Mouse (Mus musculus): ENCODE data around the gene Pip4k2a.
"Not testable (repeated sequence)": the region's sequence is repeated elsewhere in the genome, so short reads cannot be mapped to it uniquely, and the experiment has no call there.

The Pip4k2a gene

GRCm38 (mm10) chr2:18998054-18998478 is at the start of gene Pip4k2a, which contains the start of gene 4930426L09Rik:
Pip4k2a (minus strand) TSS chr2:18998126.
4930426L09Rik (plus strand) TSS chr2:18998343.
- peak; percentile 56 for DNase-seq (ENCODE audit: low read depth)

- DNase-seq (ENCODE audit: low read depth) = no peak
These were observed 40.1 kb upstream of the Pip4k2a start for GRCm38 (mm10) chr2:19037907-19038570.

GRCm38 (mm10) chr2:19037430-19037829 is 39.5 kb upstream of the Pip4k2a start:
- no peak for DNase-seq (ENCODE audit: low read depth)

GRCm38 (mm10) chr2:19024807-19025206 is 26.9 kb upstream of the Pip4k2a start:
- DNase-seq (ENCODE audit: low read depth) = no peak

- no peak for DNase-seq (ENCODE audit: low read depth)
These were observed 20.1 kb upstream of the Pip4k2a start for GRCm38 (mm10) chr2:19018034-19018433.

GRCm38 (mm10) chr2:19016839-19017238 is 18.9 kb upstream of the Pip4k2a start:
- no peak for DNase-seq (ENCODE audit: low read depth)

GRCm38 (mm10) chr2:19016348-19016747 is 18.4 kb upstream of the Pip4k2a start:
- no peak for DNase-seq (ENCODE audit: low read depth)

GRCm38 (mm10) chr2:19011443-19011842 is 13.5 kb upstream of the Pip4k2a start:
- no peak for DNase-seq (ENCODE audit: low read depth)

- DNase-seq (ENCODE audit: low read depth) = not testable (repeated sequence)
These were observed 12.6 kb upstream of the Pip4k2a start for GRCm38 (mm10) chr2:19010541-19010940.

GRCm38 (mm10) chr2:19007580-19007979 is 9.7 kb upstream of the Pip4k2a start:
- no peak for DNase-seq (ENCODE audit: low read depth)

- DNase-seq (ENCODE audit: low read depth) = no peak
These were observed 8.2 kb upstream of the Pip4k2a start for GRCm38 (mm10) chr2:19006124-19006523.

- no peak for DNase-seq (ENCODE audit: low read depth)
These were observed 6.9 kb upstream of the Pip4k2a start for GRCm38 (mm10) chr2:19004801-19005200.

GRCm38 (mm10) chr2:18999395-18999794 is 1.5 kb upstream of the Pip4k2a start:
- no peak for DNase-seq (ENCODE audit: low read depth)

GRCm38 (mm10) chr2:18997387-18997971 is 447 bp downstream of the Pip4k2a start:
- no peak for DNase-seq (ENCODE audit: low read depth)

- no peak for DNase-seq (ENCODE audit: low read depth)
These were observed 1.3 kb downstream of the Pip4k2a start for GRCm38 (mm10) chr2:18996451-18997211.

GRCm38 (mm10) chr2:18992512-18993510 is 5.1 kb downstream of the Pip4k2a start:
- DNase-seq (ENCODE audit: low read depth) = no peak

- DNase-seq (ENCODE audit: low read depth) = no peak
These were observed 9.0 kb downstream of the Pip4k2a start for GRCm38 (mm10) chr2:18988885-18989284.

GRCm38 (mm10) chr2:18985506-18985905 is 12.4 kb downstream of the Pip4k2a start:
- DNase-seq (ENCODE audit: low read depth) = no peak

- DNase-seq (ENCODE audit: low read depth) = no peak
These were observed 13.7 kb downstream of the Pip4k2a start for GRCm38 (mm10) chr2:18984095-18984847.

- no peak for DNase-seq (ENCODE audit: low read depth)
These were observed 14.4 kb downstream of the Pip4k2a start for GRCm38 (mm10) chr2:18983546-18983945.

- no peak for DNase-seq (ENCODE audit: low read depth)
These were observed 15.3 kb downstream of the Pip4k2a start for GRCm38 (mm10) chr2:18982581-18982980.
